Mouse (Mus musculus) liver, postnatal 0 days (tissue): ENCODE measurements around the gene Pla2r1.

Source experiments
- CTCF ChIP-seq: sonication (generic); IDR thresholded peaks from 2 replicates; pipeline ENCODE4 v1.5.1; 2016; ENCODE audit warnings: antibody characterized with exemption, low read depth
- EP300 ChIP-seq: IDR thresholded peaks from 2 replicates; pipeline ENCODE4 v1.6.1; 2016; ENCODE audit warnings: antibody characterized with exemption, low read depth, mild to moderate bottlenecking

DNA sequence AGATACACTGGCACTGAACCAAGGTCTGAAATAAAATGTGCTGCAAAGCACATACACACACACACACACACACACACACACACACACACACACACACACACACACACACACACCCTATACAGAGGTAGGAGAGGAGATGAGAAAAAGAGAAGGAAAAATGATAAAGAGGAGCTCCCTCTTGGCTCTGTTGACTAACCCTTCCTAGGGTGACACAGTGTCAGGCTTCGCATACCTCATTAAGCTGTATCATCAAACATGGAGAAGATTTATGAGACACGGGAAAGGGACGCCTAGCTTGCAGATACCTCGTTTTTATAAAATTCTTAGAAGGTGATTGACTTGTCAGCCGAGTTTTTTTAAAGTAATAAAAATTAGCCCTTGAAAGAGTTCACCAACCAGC is 116.3 kb downstream of the Pla2r1 start:
- no peak for TF ChIP-seq CTCF
- TF ChIP-seq EP300 = no peak
